Mouse (Mus musculus) left cerebral cortex, adult 2 months (tissue): ENCODE results near the gene Rfx4. TPM values are rescaled to one million over a fixed set of nuclear protein-coding genes. Genes with fewer than 3 reads are reported as not detected.

Source experiments
- DNase-seq, 2 experiments: peaks; one replicate each; pipeline ENCODE4 v3.0.0; 2021 to 2022; ENCODE audit warnings: low spot score in 2 of 2, mixed read lengths in 1 of 2; ENCODE audit errors: extremely low spot score in 1 of 2
- H3K27ac ChIP-seq: fragments of 200-600 bp; 2 replicates; pipeline ENCODE4 v1.8.1; 2022
- H3K4me3 ChIP-seq: fragments of 200-600 bp; 2 replicates; pipeline ENCODE4 v1.8.1; 2022
- CTCF ChIP-seq: fragments of 200-600 bp; IDR thresholded peaks from 2 replicates; pipeline ENCODE4 v1.8.1; 2022; ENCODE audit warnings: antibody characterized with exemption, mild to moderate bottlenecking, moderate library complexity
- intact Hi-C: fragments of 180-260 bp; cut with DNase I; formaldehyde crosslinking; loops from one replicate; pipeline ENCODE4 v1.15.1; 2025
- total RNA-seq, 2 experiments: library from RNA; stranded (reverse); gene quantifications; 2 replicates each; pipeline ENCODE4 v1.2.3; 2021

The Rfx4 gene
- total RNA-seq, 2 experiments from 2014 or later, result 10.3 to 13.4 TPM

- Histone ChIP-seq H3K27ac (no peak overlapping the region), H3K4me3 (no peak overlapping the region)
- intact Hi-C loops, result no loop called here
- DNase-seq, result no peak
- TF ChIP-seq CTCF, result no peak
Measured at GRCm38 (mm10) chr10:84889096-84889846, 133.4 kb downstream of the Rfx4 start.

- no peak for TF ChIP-seq CTCF
- peak; percentile 33 to 50 for DNase-seq
- H3K4me3 ChIP-seq, result no peak overlapping the region
- intact Hi-C loops, result no loop called here
- peak overlapping the region; percentile 61 for H3K27ac ChIP-seq
Measured at GRCm38 (mm10) chr10:84895810-84896358, 140.0 kb downstream of the Rfx4 start.

- no peak for DNase-seq
- Histone ChIP-seq H3K27ac (peak overlapping the region; percentile 61), H3K4me3 (no peak overlapping the region)
- no peak for TF ChIP-seq CTCF
- intact Hi-C loops, result no loop called here
Measured at GRCm38 (mm10) chr10:84896941-84897930, 141.4 kb downstream of the Rfx4 start.

GRCm38 (mm10) chr10:84898144-84898979 lies 142.5 kb downstream of the Rfx4 start:
- Histone ChIP-seq H3K27ac (no peak overlapping the region), H3K4me3 (no peak overlapping the region)
- no peak for TF ChIP-seq CTCF
- no peak for DNase-seq
- intact Hi-C loops, result no loop called here

- H3K27ac ChIP-seq, result no peak overlapping the region
- H3K4me3 ChIP-seq, result no peak overlapping the region
- TF ChIP-seq CTCF, result no peak
- intact Hi-C loops, result loop anchor here (5.0 kb wide), 1 partner anchor 124 kb away; no protein-coding TSS in a partner anchor
- DNase-seq, result no peak
Measured at GRCm38 (mm10) chr10:84901676-84902075, 145.8 kb downstream of the Rfx4 start.

- TF ChIP-seq CTCF, result no peak
- DNase-seq, result no peak
- intact Hi-C loops, result loop anchor here (5.0 kb wide), 1 partner anchor 125 kb away; no protein-coding TSS in a partner anchor
- no peak overlapping the region for H3K4me3 ChIP-seq
- H3K27ac ChIP-seq, result no peak overlapping the region
Measured at GRCm38 (mm10) chr10:84902213-84902612, 146.4 kb downstream of the Rfx4 start.

GRCm38 (mm10) chr10:84903307-84903706 lies 147.4 kb downstream of the Rfx4 start:
- H3K4me3 ChIP-seq, result no peak overlapping the region
- no peak for TF ChIP-seq CTCF
- intact Hi-C loops, result loop anchor here (5.0 kb wide), 1 partner anchor 126 kb away; no protein-coding TSS in a partner anchor

GRCm38 (mm10) chr10:84903742-84904141 lies 147.9 kb downstream of the Rfx4 start:
- no peak for TF ChIP-seq CTCF

More at GRCm38 (mm10) chr10:84903307-84903706, 147.4 kb downstream of the Rfx4 start:
- H3K27ac ChIP-seq, result peak overlapping the region; percentile 55
- peak in 1 of 2 experiments; percentile 33 for DNase-seq

GRCm38 (mm10) chr10:84906895-84907294 lies 151.0 kb downstream of the Rfx4 start:
- intact Hi-C loops, result loop anchor here (5.0 kb wide), 1 partner anchor 195 kb away; no protein-coding TSS in a partner anchor
- no peak for DNase-seq
- Histone ChIP-seq H3K4me3 (no peak overlapping the region), H3K27ac (peak overlapping the region; percentile 73)
- no peak for TF ChIP-seq CTCF

More at GRCm38 (mm10) chr10:84903742-84904141, 147.9 kb downstream of the Rfx4 start:
- intact Hi-C loops, result loop anchor here (5.0 kb wide), 1 partner anchor 126 kb away; no protein-coding TSS in a partner anchor
- Histone ChIP-seq H3K4me3 (no peak overlapping the region), H3K27ac (peak overlapping the region; percentile 55)
- no peak for DNase-seq

- no peak overlapping the region for H3K4me3 ChIP-seq
- H3K27ac ChIP-seq, result no peak overlapping the region
- DNase-seq, result no peak
- intact Hi-C loops, result loop anchor here (5.0 kb wide), 1 partner anchor 196 kb away; no protein-coding TSS in a partner anchor
- no peak for TF ChIP-seq CTCF
Measured at GRCm38 (mm10) chr10:84908006-84908405, 152.1 kb downstream of the Rfx4 start.
